Mouse (Mus musculus) c-Kit-positive CD71-positive TER-119-negative erythroid progenitor cells, embryonic 14.5 days (primary cell): ENCODE data around the gene Smyd4.
"Not testable (repeated sequence)": the region's sequence is repeated elsewhere in the genome, so short reads cannot be mapped to it uniquely, and the experiment has no call there.

Source experiments
- DNase-seq: peaks from one replicate; pipeline ENCODE4 v3.0.0-alpha.2; 2013; ENCODE audit warnings: low read depth

Gene Smyd4

GRCm38 (mm10) chr11:75346556-75347187 lies 1.6 kb upstream of the Smyd4 start:
- no peak for DNase-seq

- DNase-seq: no peak
Measured at GRCm38 (mm10) chr11:75347188-75347585, 1.0 kb upstream of the Smyd4 start.

DNA sequence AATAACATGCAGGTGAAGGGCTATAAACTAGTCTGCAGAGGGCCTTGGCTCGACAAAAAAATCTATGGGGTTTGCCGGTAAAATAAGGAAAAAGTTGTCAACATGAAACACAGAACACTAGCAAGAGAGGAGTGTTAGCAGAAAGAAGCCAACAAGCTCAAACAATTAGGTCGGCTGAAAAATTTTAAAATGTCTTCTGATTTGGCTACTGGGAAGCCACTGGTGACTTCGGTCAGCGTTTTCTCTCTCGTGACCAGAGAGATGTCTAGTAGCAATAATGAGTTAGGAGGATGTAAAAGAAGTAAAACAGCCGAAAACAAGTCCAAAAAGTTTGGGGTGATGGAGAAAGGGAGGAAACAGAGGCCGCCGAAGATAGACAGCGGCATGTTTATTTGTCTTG lies 637 bp upstream of the Smyd4 start:
- DNase-seq: no peak

DNA sequence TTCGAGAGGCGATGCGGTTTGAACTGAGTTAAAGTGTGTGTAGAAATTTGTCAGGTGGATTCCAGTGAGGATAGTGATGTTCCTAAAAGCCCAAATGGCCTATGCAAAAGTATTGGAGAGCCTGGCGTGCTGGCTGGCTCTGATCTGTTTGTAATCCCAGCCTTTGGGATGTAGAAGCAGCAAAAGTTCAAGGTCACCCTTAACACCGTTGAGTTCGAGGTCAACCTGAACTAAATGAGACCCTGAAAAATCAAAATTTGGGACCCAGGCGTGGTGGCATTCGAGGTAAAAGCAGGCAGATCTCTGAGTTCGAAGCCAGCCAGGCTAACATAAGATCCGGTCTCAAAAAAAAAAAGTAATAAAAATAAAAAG lies 643 bp downstream of the Smyd4 start:
- no peak for DNase-seq

- no peak for DNase-seq
Measured at GRCm38 (mm10) chr11:75351225-75351624, 3.0 kb downstream of the Smyd4 start.

- DNase-seq: no peak
Measured at GRCm38 (mm10) chr11:75355475-75355874, 7.2 kb downstream of the Smyd4 start.

- peak; percentile 17 for DNase-seq
Measured at GRCm38 (mm10) chr11:75377125-75377524, 28.9 kb downstream of the Smyd4 start.

DNA sequence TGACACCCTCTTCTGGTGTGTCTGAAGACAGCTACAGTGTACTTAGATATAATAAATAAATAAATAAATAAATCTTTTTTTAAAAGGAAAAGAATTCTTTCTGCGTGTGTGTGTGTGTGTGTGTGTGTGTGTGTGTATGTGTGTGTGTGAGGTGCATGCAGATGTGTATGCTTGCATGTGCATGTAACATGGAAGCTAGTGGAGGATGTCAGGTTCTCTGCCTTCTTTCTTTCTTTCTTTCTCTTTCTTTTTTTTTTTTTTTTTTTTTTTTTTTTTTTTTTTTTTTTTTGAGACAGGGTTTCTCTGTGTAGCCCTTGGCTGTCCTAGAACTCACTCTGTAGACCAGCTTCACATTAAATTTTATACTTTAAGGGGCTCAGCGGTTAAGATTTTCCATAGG lies 30.6 kb downstream of the Smyd4 start:
- not testable (repeated sequence) for DNase-seq

- DNase-seq: peak; percentile 38
Measured at GRCm38 (mm10) chr11:75383529-75383928, 35.3 kb downstream of the Smyd4 start.

- no peak for DNase-seq
Measured at GRCm38 (mm10) chr11:75395611-75396010, 47.4 kb downstream of the Smyd4 start.

DNA sequence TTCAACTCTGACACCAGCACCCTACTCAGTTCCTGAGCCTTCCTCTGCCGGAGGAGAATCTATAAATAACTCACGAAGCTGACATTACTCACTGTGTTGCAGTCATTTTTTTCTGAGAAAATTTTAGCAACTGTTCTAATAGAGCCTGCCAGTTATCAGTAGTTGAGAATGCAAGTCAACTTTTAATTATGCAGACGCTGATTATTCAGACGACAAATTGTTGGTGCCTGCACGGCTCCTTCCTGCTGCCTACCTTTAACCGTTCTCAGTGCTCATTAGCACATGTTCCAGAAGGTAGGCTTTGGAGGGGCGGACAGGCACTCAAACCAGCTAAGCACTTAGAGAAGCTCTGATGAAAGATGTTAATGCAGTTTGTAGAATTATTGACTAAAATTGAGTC lies 49.2 kb downstream of the Smyd4 start:
- DNase-seq: no peak

DNA sequence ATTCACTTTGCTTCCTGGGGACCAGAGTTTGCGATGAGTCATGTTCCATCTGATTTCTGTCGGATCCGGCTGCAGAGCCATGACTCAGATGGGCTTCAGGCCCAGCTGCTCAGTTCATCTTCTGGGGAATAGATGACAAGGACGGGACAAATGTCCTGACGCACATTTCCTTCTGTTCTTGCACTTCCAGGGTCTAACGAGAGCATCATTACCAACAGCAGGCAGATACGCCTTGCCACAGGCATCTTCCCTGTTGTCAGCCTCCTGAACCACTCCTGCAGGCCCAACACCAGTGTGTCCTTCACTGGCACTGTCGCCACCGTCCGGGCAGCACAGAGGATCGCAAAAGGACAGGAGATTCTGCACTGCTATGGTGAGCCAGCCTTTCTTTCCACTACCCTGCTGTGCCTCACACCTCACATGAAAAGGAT lies 51.2 kb downstream of the Smyd4 start:
- DNase-seq: no peak

DNA sequence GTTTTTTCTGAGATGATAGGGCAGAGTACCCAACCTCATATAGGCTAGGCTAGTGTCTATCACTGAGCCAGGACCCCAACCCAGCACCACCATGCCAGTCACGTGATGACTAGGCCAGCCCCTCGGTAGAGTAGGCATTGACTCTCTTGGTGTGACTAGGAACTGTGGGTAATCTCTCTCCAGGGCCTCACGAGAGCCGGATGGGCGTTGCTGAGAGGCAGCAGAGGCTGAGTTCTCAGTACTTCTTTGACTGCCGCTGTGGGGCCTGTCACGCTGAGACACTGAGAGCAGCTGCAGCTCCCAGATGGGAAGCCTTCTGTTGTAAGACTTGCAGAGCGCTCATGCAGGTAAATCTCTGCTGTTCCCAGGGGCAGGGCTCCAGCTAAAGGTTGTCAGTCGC lies 51.9 kb downstream of the Smyd4 start:
- no peak for DNase-seq

DNA sequence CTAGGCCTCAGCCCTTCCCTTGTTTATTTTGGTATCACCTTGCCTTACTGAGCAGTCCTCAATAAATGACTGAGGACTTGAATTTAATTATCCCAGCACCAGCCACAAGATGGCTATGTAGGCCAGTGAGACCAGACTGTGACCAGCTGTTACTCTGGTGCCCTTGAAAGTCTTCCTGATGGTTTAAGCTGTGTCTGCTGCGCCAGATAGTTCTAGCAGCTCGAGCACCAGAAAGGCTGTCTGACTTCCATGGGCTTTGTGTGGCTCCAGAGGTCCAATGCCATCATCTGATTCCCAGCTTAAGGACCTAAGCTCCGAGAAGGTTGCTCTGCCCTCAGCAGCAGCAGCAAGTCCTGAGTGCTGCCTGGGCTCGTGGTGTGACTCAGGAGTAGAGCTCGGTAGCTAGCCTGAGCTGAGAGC lies 54.0 kb downstream of the Smyd4 start:
- DNase-seq: no peak

DNA sequence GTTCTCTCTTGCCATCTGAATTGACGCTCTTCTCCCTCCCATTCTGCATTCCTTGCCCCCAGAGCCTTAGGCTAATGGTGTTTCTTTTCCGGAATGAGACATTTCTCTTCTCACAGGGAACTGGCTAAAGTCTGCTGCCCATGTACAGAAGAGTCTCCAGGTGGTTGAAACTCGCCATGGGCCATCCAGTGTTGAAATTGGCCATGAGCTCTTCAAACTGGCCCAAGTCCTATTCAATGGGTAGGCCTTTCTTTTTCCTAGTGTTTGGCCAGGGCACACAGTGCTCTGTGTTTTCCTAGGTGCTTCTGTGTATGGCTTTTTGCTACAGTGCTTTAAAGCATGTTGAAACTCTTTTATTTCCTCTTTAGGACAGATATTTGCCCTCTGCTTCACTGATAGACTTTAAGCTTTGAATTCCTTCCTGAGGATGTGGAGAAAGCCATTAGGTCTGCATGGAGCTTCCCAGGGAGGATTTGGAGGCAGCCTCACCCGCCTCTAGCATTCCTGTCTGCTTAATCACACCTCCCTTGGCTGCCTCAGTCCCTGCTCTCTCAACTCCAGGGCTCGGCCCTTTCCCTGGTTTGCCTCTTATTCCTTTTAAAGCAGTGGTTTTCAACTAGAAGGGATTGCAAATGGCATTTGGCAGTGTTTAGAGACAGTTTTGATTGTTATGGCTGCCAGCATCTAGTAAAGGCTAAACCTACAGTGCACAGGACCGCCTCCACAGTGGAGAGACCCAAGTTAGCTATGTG lies 55.2 kb downstream of the Smyd4 start:
- DNase-seq: no peak

DNA sequence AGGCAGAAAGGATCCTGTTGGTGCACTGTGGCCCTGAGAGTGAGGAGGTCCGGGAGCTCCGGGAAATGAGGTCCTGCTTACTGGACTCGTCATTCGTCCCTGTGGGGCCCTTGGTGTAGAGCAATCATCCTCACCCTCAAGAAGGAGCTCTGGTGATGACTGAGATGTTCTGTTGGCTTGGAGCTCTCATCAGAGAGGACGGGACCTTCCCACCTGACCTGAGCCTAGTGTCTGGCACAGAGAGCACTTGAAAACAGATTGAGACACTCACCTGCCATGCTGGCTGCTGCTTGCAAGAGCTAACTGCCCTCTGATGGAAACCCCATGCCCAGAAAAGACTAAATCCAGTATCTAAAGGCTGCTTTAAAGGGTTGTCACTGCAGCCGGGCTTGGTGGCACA lies 56.6 kb downstream of the Smyd4 start:
- DNase-seq: no peak

GRCm38 (mm10) chr11:75406104-75406503 lies 57.9 kb downstream of the Smyd4 start:
- no peak for DNase-seq

- DNase-seq: peak; percentile 41
Measured at GRCm38 (mm10) chr11:75406865-75407264, 58.6 kb downstream of the Smyd4 start.

DNA sequence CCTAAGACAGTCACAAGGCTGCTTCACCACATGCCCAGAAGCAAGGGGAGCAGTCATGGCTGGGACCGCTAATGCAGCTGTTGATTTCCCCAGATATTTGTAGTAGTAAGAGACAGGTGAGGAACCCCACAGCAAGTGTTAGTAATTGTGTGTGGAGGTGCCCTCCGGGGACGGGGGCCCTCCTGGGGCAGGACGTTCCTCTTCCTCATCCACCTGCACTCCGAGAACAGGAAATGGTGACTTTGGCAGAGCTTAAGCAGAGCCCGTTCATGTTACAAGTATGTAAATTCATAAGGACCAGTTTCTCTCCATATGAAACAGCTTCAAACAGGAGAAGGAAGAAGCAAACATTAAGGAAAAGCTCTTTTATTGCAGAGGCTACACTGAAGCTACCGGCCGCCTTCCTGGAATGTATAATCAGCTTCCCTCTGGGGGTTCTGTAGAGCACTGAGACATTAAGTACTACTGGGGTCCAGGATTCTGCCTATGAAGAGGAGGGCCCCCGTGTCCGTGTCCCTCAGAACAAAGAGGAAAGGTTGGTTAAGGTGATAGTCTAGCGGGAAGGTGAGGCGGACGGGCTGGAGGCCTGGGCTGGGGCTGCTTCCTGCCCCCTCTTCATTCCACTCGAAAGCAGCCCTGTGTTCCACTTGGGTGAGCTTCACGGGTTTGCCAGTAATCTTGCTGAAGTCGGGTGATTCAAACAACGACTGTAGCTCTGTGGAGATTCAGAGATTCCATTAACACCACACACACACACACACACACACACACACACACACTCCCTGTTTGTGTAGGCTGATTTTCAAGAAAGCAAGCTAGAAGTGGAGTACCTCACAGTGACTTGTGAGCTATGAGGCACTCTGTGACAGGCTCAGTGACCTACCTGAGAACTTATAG lies 61.7 kb downstream of the Smyd4 start:
- DNase-seq: no peak

- DNase-seq: no peak
Measured at GRCm38 (mm10) chr11:75410591-75410990, 62.4 kb downstream of the Smyd4 start.

- no peak for DNase-seq
Measured at GRCm38 (mm10) chr11:75415096-75415495, 66.9 kb downstream of the Smyd4 start.

DNA sequence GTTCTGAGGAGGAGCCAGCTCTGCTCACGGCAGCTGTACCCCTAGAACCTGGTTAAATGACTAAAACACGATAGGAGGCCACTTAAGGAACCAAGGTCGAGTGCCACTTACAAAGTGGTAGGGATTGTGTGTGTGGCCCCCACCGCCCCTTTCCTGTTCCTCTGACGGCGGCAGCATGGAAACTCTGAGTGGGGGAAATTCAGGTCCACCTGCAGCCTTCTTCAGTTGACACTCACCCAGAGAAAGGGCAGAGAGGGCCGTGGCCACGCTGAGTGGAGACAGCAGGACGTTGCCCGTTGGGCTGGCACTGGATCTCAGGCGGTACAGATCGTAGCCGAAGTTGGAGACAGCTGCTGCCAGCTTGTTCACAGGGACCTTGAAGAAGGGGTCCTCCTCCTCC lies 67.8 kb downstream of the Smyd4 start:
- no peak for DNase-seq

DNA sequence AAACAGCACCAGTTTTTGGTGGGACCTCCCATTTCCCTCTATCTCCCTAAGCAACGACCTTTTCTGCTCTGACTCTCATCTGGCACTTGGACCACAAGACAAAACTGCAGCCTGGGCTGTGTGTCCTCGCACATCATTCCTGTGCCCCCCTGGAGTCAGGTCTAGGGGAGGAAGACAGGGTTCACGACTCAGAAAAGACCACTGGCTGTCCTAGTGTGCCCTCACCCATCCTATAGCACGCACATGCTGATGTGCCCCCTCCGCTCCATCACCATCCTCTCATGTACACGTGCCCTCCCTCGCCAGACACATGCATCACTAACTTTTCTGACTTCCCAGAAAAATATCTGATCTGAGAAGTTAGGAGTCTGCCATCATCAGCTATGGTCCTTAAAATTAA lies 71.8 kb downstream of the Smyd4 start:
- no peak for DNase-seq
